Mouse (Mus musculus) brain, embryonic 18.5 days (tissue): ENCODE measurements around the gene Rptor.
A peak's percentile ranks its signal among the peaks of the same experiment; 100 is the strongest.

Experiments used
- DNase-seq: peaks from one replicate; pipeline ENCODE4 v3.0.0-alpha.2; 2012; ENCODE audit warnings: low read depth, low spot score

Rptor gene

GRCm38 (mm10) chr11:119687316-119687715, 84.6 kb downstream of the Rptor start:
- DNase-seq: no peak

- DNase-seq: no peak
Observed at GRCm38 (mm10) chr11:119687966-119688365, 85.3 kb downstream of the Rptor start.

- no peak for DNase-seq
Observed at GRCm38 (mm10) chr11:119689936-119690335, 87.2 kb downstream of the Rptor start.

- DNase-seq: no peak
Observed at GRCm38 (mm10) chr11:119692196-119692910, 89.6 kb downstream of the Rptor start.

- no peak for DNase-seq
Observed at GRCm38 (mm10) chr11:119692911-119693261, 90.2 kb downstream of the Rptor start.

GRCm38 (mm10) chr11:119694146-119694860, 91.6 kb downstream of the Rptor start:
- DNase-seq: no peak

- DNase-seq: no peak
Observed at GRCm38 (mm10) chr11:119696401-119696800, 93.7 kb downstream of the Rptor start.

- no peak for DNase-seq
Observed at GRCm38 (mm10) chr11:119705381-119706066, 102.8 kb downstream of the Rptor start.

- no peak for DNase-seq
Observed at GRCm38 (mm10) chr11:119707259-119707658, 104.6 kb downstream of the Rptor start.

- DNase-seq: peak; percentile 20
Observed at GRCm38 (mm10) chr11:119709239-119709638, 106.5 kb downstream of the Rptor start.

- no peak for DNase-seq
Observed at GRCm38 (mm10) chr11:119710338-119710737, 107.6 kb downstream of the Rptor start.

- no peak for DNase-seq
Observed at GRCm38 (mm10) chr11:119710822-119711221, 108.1 kb downstream of the Rptor start.

- DNase-seq: no peak
Observed at GRCm38 (mm10) chr11:119715437-119715836, 112.7 kb downstream of the Rptor start.

- DNase-seq: no peak
Observed at GRCm38 (mm10) chr11:119715841-119716596, 113.3 kb downstream of the Rptor start.

GRCm38 (mm10) chr11:119718115-119718514, 115.4 kb downstream of the Rptor start:
- no peak for DNase-seq

GRCm38 (mm10) chr11:119720101-119721048, 117.7 kb downstream of the Rptor start:
- DNase-seq: no peak

GRCm38 (mm10) chr11:119724709-119725108, 122.0 kb downstream of the Rptor start:
- no peak for DNase-seq

- DNase-seq: no peak
Observed at GRCm38 (mm10) chr11:119731382-119731781, 128.7 kb downstream of the Rptor start.

GRCm38 (mm10) chr11:119732362-119732761, 129.7 kb downstream of the Rptor start:
- DNase-seq: no peak

- DNase-seq: no peak
Observed at GRCm38 (mm10) chr11:119732961-119733656, 130.4 kb downstream of the Rptor start.
